ENCODE assay signal across 8 mouse cellular contexts in the genomic region with DNA sequence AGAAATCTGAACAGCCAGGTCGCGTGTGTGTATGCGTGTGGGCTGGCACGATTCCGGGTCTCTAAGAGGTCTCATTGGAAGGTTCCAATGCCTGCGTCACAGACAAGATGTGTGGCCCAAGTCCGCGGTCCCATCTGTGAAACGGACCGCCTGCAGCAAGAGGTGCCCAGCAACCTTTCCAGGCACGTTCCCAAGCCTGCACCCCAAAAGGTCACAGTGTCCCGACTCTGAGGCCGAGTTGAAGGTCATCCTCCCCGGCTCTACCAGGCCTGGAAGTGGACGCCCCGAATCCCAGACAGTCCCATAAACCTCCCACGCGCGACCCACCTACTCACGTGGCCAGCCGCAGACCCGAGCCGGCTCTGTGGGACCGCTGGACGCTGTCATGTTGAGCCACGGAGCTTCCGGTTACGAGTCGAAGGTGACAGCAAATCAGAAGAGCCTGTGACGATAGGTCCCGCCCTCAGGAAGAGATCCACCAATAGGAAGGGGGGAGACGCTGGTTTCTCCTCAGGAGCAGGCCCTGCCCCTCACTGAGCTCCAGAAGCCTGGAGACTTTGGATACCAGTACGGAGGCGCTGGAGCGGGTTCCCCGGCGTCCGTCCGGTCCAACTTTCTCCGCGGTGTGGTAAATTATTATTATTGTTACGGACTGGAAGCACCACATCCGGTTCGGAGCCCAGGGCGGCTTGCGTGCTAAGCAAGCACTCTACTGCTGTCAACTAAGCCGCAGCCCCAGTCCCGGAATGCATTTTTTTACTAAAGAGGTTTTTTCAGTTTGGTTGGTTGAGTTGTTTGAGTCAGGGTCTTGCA. TPM values are rescaled to one million over a fixed set of nuclear protein-coding genes. Genes with fewer than 3 reads are reported as not detected.
DNase-seq lines count a peak whose midpoint lies in the region; ATAC-seq and TF ChIP-seq lines count a peak whose summit lies in the region.

Gene Ecsit, minus strand, starts transcription at position 417 of the 813 bp plus-strand sequence.

- peak within 1 kb of the TSS; percentile 70; the same call in 1 of the 2 replicates for H3K27ac ChIP-seq in forebrain, embryonic 16.5 days (ENCODE audit: low read length)
- H3K27ac ChIP-seq in layer of hippocampus, adult 2 months, result peak within 1 kb of the TSS; percentile 95
- H3K27ac ChIP-seq in lung, embryonic 14.5 days (ENCODE audit: low read depth), result peak within 1 kb of the TSS; percentile 80
- peak within 1 kb of the TSS; percentile 69 for H3K27ac ChIP-seq in olfactory bulb, adult 2 months (ENCODE audit: insufficient read depth, low read depth, low read length)
- H3K27ac ChIP-seq in thymus, adult 2 months (ENCODE audit: control insufficient read depth, insufficient read depth, low read length), result no peak within 1 kb of the TSS

- peak; percentile 100 for ATAC-seq in G1E (ENCODE audit: extremely low read depth, insufficient number of reproducible peaks, low FRiP score, poor library complexity, severe bottlenecking)
- peak; percentile 100 for ATAC-seq in forebrain, embryonic 16.5 days
- ATAC-seq in lung, embryonic 14.5 days (ENCODE audit: insufficient read depth), result peak; percentile 99

- no peaks in the 10 kb centered on the region for H3K27me3 ChIP-seq in G1E (ENCODE audit: insufficient read depth, low read length)
- no peaks in the 10 kb centered on the region for H3K27me3 ChIP-seq in forebrain, embryonic 16.5 days (replicated peaks; ENCODE audit: control insufficient read depth, insufficient read depth, low read length)
- H3K27me3 ChIP-seq in lung, embryonic 14.5 days (ENCODE audit: insufficient read depth, low read length), result no peaks in the 10 kb centered on the region
- no peaks in the 10 kb centered on the region for H3K27me3 ChIP-seq in thymus, adult 2 months (ENCODE audit: control insufficient read depth, insufficient read depth, low read length)

- TF ChIP-seq POLR2A in olfactory bulb, adult 2 months (IDR thresholded peaks at IDR 0.05; ENCODE audit: insufficient read depth, low read depth, low read length), result peak; percentile 82
- TF ChIP-seq POLR2A in thymus, adult 2 months (IDR thresholded peaks at IDR 0.05; ENCODE audit: control insufficient read depth, extremely low read depth, insufficient read depth, low read length, poor library complexity), result peak; percentile 58

- no peaks in the 10 kb centered on the region for H3K9me3 ChIP-seq in G1E (replicated peaks)
- H3K9me3 ChIP-seq in forebrain, embryonic 16.5 days (ENCODE audit: control insufficient read depth, low read length), result no peaks in the 10 kb centered on the region
- no peaks in the 10 kb centered on the region for H3K9me3 ChIP-seq in lung, embryonic 14.5 days (ENCODE audit: low read depth, low read length)

- DNase-seq in G1E (ENCODE audit: low spot score), result peak; percentile 98
- DNase-seq in cerebellum, adult 18-20 months, result peak; percentile 93 to 97
- DNase-seq in heart, postnatal 36 days, result peak; percentile 90 to 91
- peak; percentile 95 to 97 for DNase-seq in layer of hippocampus, adult 2 months (ENCODE audit: low spot score in 2 of 2)
- DNase-seq in lung, embryonic 14.5 days, result peak; percentile 98
- peak; percentile 94 for DNase-seq in thymus, adult 2 months

- peak within 1 kb of the TSS; percentile 82 for H3K4me2 ChIP-seq in forebrain, embryonic 16.5 days (ENCODE audit: low read length)
- peak within 1 kb of the TSS; percentile 82 for H3K4me2 ChIP-seq in lung, embryonic 14.5 days

- intact Hi-C loops in heart, postnatal 36 days (cut with DNase I), result loop anchor here (2.0 to 10.0 kb wide), 3 partner anchors 14 to 140 kb away; partner anchors contain the start of genes Elof1, Gm49318, Zfp653 and Zfp809

- H3K36me3 ChIP-seq in G1E (replicated peaks), result peaks cover 34% of the 10 kb centered on the region
- no peaks in the 10 kb centered on the region for H3K36me3 ChIP-seq in forebrain, embryonic 16.5 days (ENCODE audit: control insufficient read depth, insufficient read depth)
- 0 out of 2 replicates have a peak, but pooled peaks cover 3% of the 10 kb centered on the region for H3K36me3 ChIP-seq in lung, embryonic 14.5 days (ENCODE audit: insufficient read depth)
- no peaks in the 10 kb centered on the region; the same call in 1 of the 2 replicates for H3K36me3 ChIP-seq in thymus, adult 2 months (ENCODE audit: control insufficient read depth, insufficient read depth, low read length)

- H3K4me3 ChIP-seq in G1E (ENCODE audit: low read depth, low read length), result peak within 1 kb of the TSS; percentile 93
- H3K4me3 ChIP-seq in forebrain, embryonic 16.5 days (replicated peaks; ENCODE audit: low read length), result peak within 1 kb of the TSS; percentile 96
- peak within 1 kb of the TSS; percentile 73 for H3K4me3 ChIP-seq in layer of hippocampus, adult 2 months
- H3K4me3 ChIP-seq in lung, embryonic 14.5 days (ENCODE audit: low read depth, low read length), result peak within 1 kb of the TSS; percentile 56
- peak within 1 kb of the TSS; percentile 87 for H3K4me3 ChIP-seq in olfactory bulb, adult 2 months (ENCODE audit: insufficient read depth, low read depth, low read length)
- peak within 1 kb of the TSS; percentile 79 for H3K4me3 ChIP-seq in thymus, adult 2 months (ENCODE audit: control insufficient read depth, insufficient read depth, low read length)

- no peak for TF ChIP-seq CTCF in G1E (IDR thresholded peaks at IDR 0.05; ENCODE audit: low read depth, low read length)
- no peak for TF ChIP-seq CTCF in layer of hippocampus, adult 2 months (conservative IDR thresholded peaks at IDR 0.05)
- no peak for TF ChIP-seq CTCF in lung, embryonic 14.5 days (IDR thresholded peaks at IDR 0.05; ENCODE audit: low read depth)
- TF ChIP-seq CTCF in olfactory bulb, adult 2 months (IDR thresholded peaks at IDR 0.05; ENCODE audit: insufficient read depth, low read depth, low read length), result no peak
- 0 out of 2 replicates have a peak, but pooled peaks have one; percentile 22 for TF ChIP-seq CTCF in thymus, adult 2 months (IDR thresholded peaks at IDR 0.05; ENCODE audit: borderline replicate concordance, control insufficient read depth, extremely low read depth, insufficient read depth, low read length, poor library complexity)

- WGBS in forebrain, embryonic 16.5 days, result under 1% methylated on average over 48 of the region's 48 CpGs
- under 1% methylated on average over 48 of the region's 48 CpGs for WGBS in lung, embryonic 14.5 days
- WGBS in olfactory bulb, adult 2 months, result under 1% methylated on average over 48 of the region's 48 CpGs
- under 1% methylated on average over 48 of the region's 48 CpGs for WGBS in thymus, adult 2 months

- peaks cover 31% of the 10 kb centered on the region for H3K4me1 ChIP-seq in G1E (ENCODE audit: insufficient read depth, low read depth, low read length)
- H3K4me1 ChIP-seq in forebrain, embryonic 16.5 days (replicated peaks; ENCODE audit: control insufficient read depth, insufficient read depth, low read length), result peaks cover 11% of the 10 kb centered on the region
- H3K4me1 ChIP-seq in lung, embryonic 14.5 days (ENCODE audit: insufficient read depth), result peaks cover 3% of the 10 kb centered on the region; the same call in 1 of the 2 replicates
- H3K4me1 ChIP-seq in olfactory bulb, adult 2 months (ENCODE audit: control insufficient read depth, insufficient read depth, low read length), result peaks cover 11% of the 10 kb centered on the region
- peaks cover 5% of the 10 kb centered on the region for H3K4me1 ChIP-seq in thymus, adult 2 months (replicated peaks; ENCODE audit: control insufficient read depth, insufficient read depth, low read length)

- H3K9ac ChIP-seq in forebrain, embryonic 16.5 days (replicated peaks; ENCODE audit: low read depth, low read length), result peak within 1 kb of the TSS; percentile 81
- peak within 1 kb of the TSS; percentile 68 for H3K9ac ChIP-seq in lung, embryonic 14.5 days

RNA-seq across cellular contexts. Expression of gene Ecsit, which starts in this region (rescaled TPM):
- total RNA-seq in G1E (2014; fragmentation: Nextera tagmentation), result 18.2 and 25.4 TPM in 2 replicates
- 24.0 and 28.5 TPM in 2 replicates for total RNA-seq in G1E (2017)
- 33.2 and 43.2 TPM in 2 replicates for polyA plus RNA-seq in G1E (2012)
- polyA plus RNA-seq in forebrain, embryonic 16.5 days (2015; fragmentation: Nextera tagmentation; extraction: Ambion mirVana), result 62.5 and 67.4 TPM in 2 replicates
- total RNA-seq in heart, postnatal 36 days (2021), result 100 to 1,000 TPM; 103 to 106 TPM
- 10 to 100 TPM; 44.7 to 47.2 TPM for total RNA-seq in layer of hippocampus, adult 2 months (2021)
- 31.0 and 33.5 TPM in 2 replicates for polyA plus RNA-seq in lung, embryonic 14.5 days (2014; fragmentation: Nextera tagmentation; extraction: Ambion mirVana)
- polyA plus RNA-seq in olfactory bulb, adult 2 months (2012; ENCODE audit: insufficient read depth, insufficient read length, low replicate concordance, missing spikeins), result not detected in 2 replicates
- 58.1 and 62.2 TPM in 2 replicates for polyA plus RNA-seq in thymus, adult 2 months (2012; rRNA removed)

Comparison
In these comparisons a context has a peak if more than half of its experiments do, and no peak if none do; other contexts are left out.
1. RNA of gene Ecsit (polyA plus RNA-seq): 62.5 to 67.4 TPM in forebrain, embryonic 16.5 days, 58.1 to 62.2 TPM in thymus, adult 2 months, 33.2 to 43.2 TPM in G1E and 31.0 to 33.5 TPM in lung, embryonic 14.5 days; not detected in olfactory bulb, adult 2 months; every median in the first group is over 10 times any median in the second.
2. Peak in every context shown above with its lines, with median percentiles within 50 percentile points of each other: ATAC-seq, DNase-seq and H3K4me3 ChIP-seq.